Mouse (Mus musculus) CH12.LX (cell line): ENCODE data around the gene Rpl36al. TPM values are rescaled to one million over a fixed set of nuclear protein-coding genes. Genes with fewer than 3 reads are reported as not detected.

Experiments used
- DNase-seq: peaks from one replicate; pipeline ENCODE4 v3.0.0-alpha.2; 2013; ENCODE audit errors: extremely low read depth
- H3K27ac ChIP-seq: 2 replicates; pipeline ENCODE4 v1.5.1; 2012; ENCODE audit warnings: low read depth, mild to moderate bottlenecking, control low read depth, moderate library complexity; ENCODE audit not compliant: insufficient read depth
- H3K27me3 ChIP-seq: replicated peaks from 2 replicates; pipeline ENCODE3; 2012; ENCODE audit warnings: inconsistent platforms
- H3K36me3 ChIP-seq, 2 experiments: replicated peaks in 1 of 2; 2 replicates each; pipeline versions ENCODE3 to v1.6.1; 2012; ENCODE audit warnings: inconsistent platforms in 1 of 2, low read length in 1 of 2, mild to moderate bottlenecking in 1 of 2, mixed read lengths in 1 of 2, moderate library complexity in 1 of 2; ENCODE audit not compliant: control insufficient read depth in 1 of 2, insufficient read depth in 1 of 2
- H3K4me1 ChIP-seq, 2 experiments: 2 replicates each; pipeline ENCODE4 v1.6.1; 2012; ENCODE audit warnings: inconsistent platforms in 1 of 2, moderate library complexity in 1 of 2; ENCODE audit not compliant: insufficient read depth in 2 of 2, control insufficient read depth in 1 of 2
- H3K4me2 ChIP-seq: 2 replicates; pipeline ENCODE4 v1.6.1; 2012; ENCODE audit warnings: low read depth, mild to moderate bottlenecking, control low read depth; ENCODE audit not compliant: poor library complexity, insufficient read depth, severe bottlenecking
- H3K4me3 ChIP-seq, 3 experiments: fragments of 150-350 bp in 1 of 3; sonication (generic) in 1 of 3; replicated peaks in 1 of 3; 2 replicates each; pipeline versions ENCODE3 to v1.5.1; 2011 to 2012; ENCODE audit warnings: low read depth in 2 of 3, low read length in 2 of 3, mild to moderate bottlenecking in 2 of 3, moderate library complexity in 2 of 3, control low read depth in 1 of 3, improper control_type of control experiment in 1 of 3, inconsistent platforms in 1 of 3, mixed read lengths in 1 of 3; ENCODE audit not compliant: poor library complexity in 1 of 3
- H3K79me2 ChIP-seq: replicated peaks from 2 replicates; pipeline ENCODE4 v1.6.1; 2012; ENCODE audit warnings: mild to moderate bottlenecking, moderate library complexity; ENCODE audit not compliant: control insufficient read depth, poor library complexity, insufficient read depth, severe bottlenecking; ENCODE audit errors: extremely low read depth
- H3K9ac ChIP-seq: 2 replicates; pipeline ENCODE4 v1.6.1; 2012; ENCODE audit warnings: low read depth, mild to moderate bottlenecking, control low read depth, moderate library complexity; ENCODE audit not compliant: insufficient read depth
- H3K9me3 ChIP-seq: replicated peaks from 2 replicates; pipeline ENCODE3; 2012; ENCODE audit warnings: low read length, inconsistent platforms, mixed read lengths
- BHLHE40 ChIP-seq: IDR thresholded peaks from 2 replicates; pipeline ENCODE4 v1.6.1; 2011; ENCODE audit warnings: mild to moderate bottlenecking, low read depth, low read length, improper control_type of control experiment
- CHD1 ChIP-seq: IDR thresholded peaks from 2 replicates; pipeline ENCODE4 v1.6.1; 2012; ENCODE audit warnings: low read depth, low read length, improper control_type of control experiment, inconsistent platforms
- E2F4 ChIP-seq: IDR thresholded peaks from 2 replicates; pipeline ENCODE4 v1.6.1; 2011; ENCODE audit warnings: low read depth, low read length, improper control_type of control experiment; ENCODE audit not compliant: insufficient replicate concordance
- ELF1 ChIP-seq: IDR thresholded peaks from 2 replicates; pipeline ENCODE4 v1.6.1; 2014; ENCODE audit warnings: low read depth, mild to moderate bottlenecking, inconsistent platforms, low read length, improper control_type of control experiment
- ETS1 ChIP-seq: conservative IDR thresholded peaks from 2 replicates; pipeline ENCODE4 v1.6.1; 2012; ENCODE audit warnings: low read depth, mild to moderate bottlenecking, inconsistent platforms, low read length, improper control_type of control experiment, moderate library complexity
- JUN ChIP-seq: IDR thresholded peaks from 2 replicates; pipeline ENCODE4 v1.6.1; 2011; ENCODE audit warnings: low read depth, mild to moderate bottlenecking, low read length, improper control_type of control experiment, moderate library complexity; ENCODE audit not compliant: insufficient read depth
- MAZ ChIP-seq: IDR thresholded peaks from 2 replicates; pipeline ENCODE4 v1.6.1; 2012; ENCODE audit warnings: low read depth, mild to moderate bottlenecking, inconsistent platforms, low read length, improper control_type of control experiment, moderate library complexity
- POLR2A ChIP-seq: IDR thresholded peaks from 2 replicates; pipeline ENCODE4 v1.6.1; 2011; ENCODE audit warnings: low read depth, mild to moderate bottlenecking, improper control_type of control experiment, low read length
- RAD21 ChIP-seq: IDR thresholded peaks from 2 replicates; pipeline ENCODE4 v1.6.1; 2011; ENCODE audit warnings: low read depth, mild to moderate bottlenecking, low read length, improper control_type of control experiment, moderate library complexity
- SIN3A ChIP-seq: IDR thresholded peaks from 2 replicates; pipeline ENCODE4 v1.6.1; 2012; ENCODE audit warnings: low read length, improper control_type of control experiment, inconsistent platforms
- TBP ChIP-seq: conservative IDR thresholded peaks from 2 replicates; pipeline ENCODE4 v1.6.1; 2011; ENCODE audit warnings: low read depth, low read length, improper control_type of control experiment
- UBTF ChIP-seq: IDR thresholded peaks from 2 replicates; pipeline ENCODE4 v1.6.1; 2012; ENCODE audit warnings: low read depth, mild to moderate bottlenecking, inconsistent platforms, low read length, improper control_type of control experiment, moderate library complexity
- USF1 ChIP-seq: IDR thresholded peaks from 2 replicates; pipeline ENCODE4 v1.6.1; 2014; ENCODE audit warnings: low read depth, mild to moderate bottlenecking, inconsistent platforms, low read length, improper control_type of control experiment
- ZMIZ1 ChIP-seq: IDR thresholded peaks from 2 replicates; pipeline ENCODE4 v1.6.1; 2012; ENCODE audit warnings: low read depth, mild to moderate bottlenecking, inconsistent platforms, low read length, improper control_type of control experiment
- dilution Hi-C: fragments of 300-500 bp; cut with MboI; formaldehyde crosslinking; loops from 2 replicates; pipeline ENCODE4 v1.14.3; 2020; ENCODE audit warnings: low sequenced_read_pairs; ENCODE audit not compliant: extremely low pct_unique_long_range_greater_than_20kb, extremely low pct_ligation_motif_present
- in situ Hi-C: fragments of 300-500 bp; cut with MboI; formaldehyde crosslinking; loops from 3 replicates; pipeline ENCODE4 v1.14.3; 2019; ENCODE audit warnings: low sequenced_read_pairs, low pct_ligation_motif_present, low pct_unique_long_range_greater_than_20kb, mixed read lengths
- polyA plus RNA-seq: library from polyadenylated mRNA; unstranded; fragments of >175 nt; gene quantifications from 2 replicates; pipeline ENCODE4 v1.2.1, GENCODE M21; 2012; ENCODE audit warnings: low read depth; ENCODE audit not compliant: insufficient read length
- total RNA-seq, 2 experiments: library from RNA; depleted of rRNA; stranded (reverse); fragments of 300-350 nt in 1 of 2; fragments of >200 nt in 1 of 2; gene quantifications; 2 replicates each; pipeline ENCODE4 v1.2.3; 2012 to 2014

Gene Rpl36al
- total and polyA plus RNA-seq, 3 experiments, result 828 to 1,571 (median 1,263) TPM

- Histone ChIP-seq H3K27ac (no peak within 1 kb of the TSS), H3K4me1 (peaks cover 2 to 26% of the 10 kb centered on the region in 2 experiments; a peak in 3 of 4 replicates), H3K79me2 (peaks cover 4% of the 10 kb centered on the region), H3K27me3 (no peaks in the 10 kb centered on the region), H3K4me3 (no peak within 1 kb of the TSS), H3K9me3 (no peaks in the 10 kb centered on the region), H3K4me2 (no peak within 1 kb of the TSS)
- dilution Hi-C loops, result no loop called here
- peak; percentile 65 for DNase-seq
- no peak for TF ChIP-seq UBTF
- TF ChIP-seq USF1, result peak; percentile 2; the same call in 1 of the 2 replicates
- TF ChIP-seq, all 38 proteins: peak for 1
- in situ Hi-C loops, result loop anchor here (25.0 kb wide), 2 partner anchors 383 to 483 kb away; partner anchors contain the start of genes Sos2 and Vcpkmt
- Histone ChIP-seq H3K9ac (no peak within 1 kb of the TSS), H3K36me3 (peaks cover 38 to 75% of the 10 kb centered on the region in 2 experiments)
Measured at GRCm38 (mm10) chr12:69204052-69204833, 20.4 kb upstream of the Rpl36al start, which contains the start of gene Gm49384. Gm49384 (minus strand) TSS chr12:69204267.

- H3K27ac ChIP-seq, result no peak overlapping the region
- no peak for TF ChIP-seq SIN3A
- TF ChIP-seq JUN, result no peak
- no peak for TF ChIP-seq ELF1
- TF ChIP-seq TBP, result no peak
- TF ChIP-seq POLR2A, result no peak
- no peak for TF ChIP-seq CHD1
- TF ChIP-seq ETS1, result no peak
- no peak for TF ChIP-seq RAD21
- no peak for TF ChIP-seq ZMIZ1
- TF ChIP-seq USF1, result no peak
- no peak for TF ChIP-seq BHLHE40
- no peak for TF ChIP-seq E2F4
- TF ChIP-seq MAZ, result no peak
Measured at GRCm38 (mm10) chr12:69198985-69199384, 15.1 kb upstream of the Rpl36al start.

More at GRCm38 (mm10) chr12:69198985-69199384, 15.1 kb upstream of the Rpl36al start:
- Histone ChIP-seq H3K9ac (no peak overlapping the region), H3K4me2 (0 out of 2 replicates have a peak overlapping the region, but pooled peaks have one; percentile 1), H3K9me3 (no peaks in the 10 kb centered on the region), H3K36me3 (peaks cover 29 to 47% of the 10 kb centered on the region in 2 experiments), H3K4me1 (peaks cover 7 to 24% of the 10 kb centered on the region in 2 experiments; a peak in 3 of 4 replicates), H3K27me3 (no peaks in the 10 kb centered on the region), H3K4me3 (peak overlapping the region in 2 of 3 experiments; percentile 91 to 98), H3K79me2 (peaks cover 35% of the 10 kb centered on the region)
- dilution Hi-C loops (no loop called here), in situ Hi-C loops (no loop called here)
- no peak for DNase-seq
